ENCODE assay signal across 8 mouse cellular contexts in the genomic region with DNA sequence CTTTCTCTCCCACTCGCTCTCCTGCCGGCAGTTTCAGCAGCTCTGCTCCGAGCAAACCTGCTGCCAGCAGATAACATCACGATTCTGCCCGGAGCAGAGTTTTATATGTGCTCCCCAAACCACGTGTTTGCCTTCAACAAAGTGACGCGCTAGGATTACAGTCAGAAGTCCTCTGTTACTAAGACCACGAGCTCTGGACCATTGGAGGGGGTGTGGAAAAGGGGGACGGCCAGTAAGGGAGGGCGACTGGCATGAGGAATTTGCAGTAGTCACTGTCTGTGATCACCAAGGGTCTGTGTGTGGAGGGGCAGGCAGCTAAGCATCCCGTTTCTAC. TPM values are rescaled to one million over a fixed set of nuclear protein-coding genes. Genes with fewer than 3 reads are reported as not detected.
A peak's percentile ranks its signal among the peaks of the same experiment; 100 is the strongest.
DNase-seq lines count a peak whose midpoint lies in the region; ATAC-seq and TF ChIP-seq lines count a peak whose summit lies in the region.

TSS of gene Tgfb2 (minus strand) at position 75 of the 334 bp plus-strand sequence.

- peak; percentile 33 for ATAC-seq in limb, embryonic 14.5 days (ENCODE audit: low FRiP score, low read depth)
- peak; percentile 37 for ATAC-seq in neural tube, embryonic 13.5 days (ENCODE audit: low read depth)

- no peak for DNase-seq in cerebellum, adult 2 months
- DNase-seq in cerebellum, adult 18-20 months, result no peak
- DNase-seq in heart, postnatal 10 days, result peak in 1 of 2 experiments; percentile 56
- peak; percentile 68 for DNase-seq in limb, embryonic 14.5 days (ENCODE audit: low spot score)
- DNase-seq in c-Kit-positive CD71-positive TER-119-positive erythroid progenitor cells, embryonic 14.5 days (ENCODE audit: low spot score), result no peak

- H3K9me3 ChIP-seq in limb, embryonic 14.5 days (ENCODE audit: control insufficient read depth, low read length), result no peaks in the 10 kb centered on the region
- H3K9me3 ChIP-seq in neural tube, embryonic 13.5 days, result no peaks in the 10 kb centered on the region

- no peak for TF ChIP-seq POLR2A in cerebellum, adult 2 months (IDR thresholded peaks at IDR 0.05; ENCODE audit: borderline replicate concordance, insufficient read depth, low read length)
- peak; percentile 85 for TF ChIP-seq POLR2A in embryonic fibroblast, embryonic 13.5 days (IDR thresholded peaks at IDR 0.05; ENCODE audit: low read depth, low read length)
- TF ChIP-seq POLR2A in limb, embryonic 14.5 days (IDR thresholded peaks at IDR 0.05; ENCODE audit: borderline replicate concordance, extremely low read depth, insufficient read depth, insufficient read length), result peak; percentile 93; the same call in 1 of the 2 replicates

- H3K27me3 ChIP-seq in cerebellum, adult 2 months (ENCODE audit: control insufficient read depth, insufficient read depth, low read length), result no peaks in the 10 kb centered on the region
- no peaks in the 10 kb centered on the region for H3K27me3 ChIP-seq in C2C12 (ENCODE audit: control insufficient read depth, insufficient read depth, insufficient read length)
- no peaks in the 10 kb centered on the region for H3K27me3 ChIP-seq in limb, embryonic 14.5 days (ENCODE audit: control insufficient read depth, insufficient read depth, low read length)
- H3K27me3 ChIP-seq in neural tube, embryonic 13.5 days, result peaks cover 14% of the 10 kb centered on the region

- H3K27ac ChIP-seq in cerebellum, adult 2 months (ENCODE audit: insufficient read depth, low read length), result no peak within 1 kb of the TSS
- H3K27ac ChIP-seq in embryonic fibroblast, embryonic 13.5 days (ENCODE audit: insufficient read depth, low read length), result peak within 1 kb of the TSS; percentile 39
- peak within 1 kb of the TSS; percentile 90 for H3K27ac ChIP-seq in limb, embryonic 14.5 days (replicated peaks; ENCODE audit: low read depth, low read length)
- H3K27ac ChIP-seq in neural tube, embryonic 13.5 days (replicated peaks), result peak within 1 kb of the TSS; percentile 80

- peak within 1 kb of the TSS; percentile 86 for H3ac ChIP-seq in C2C12 (ENCODE audit: control insufficient read depth, insufficient read length, low read depth)

- peak within 1 kb of the TSS; percentile 41 for H3K4me3 ChIP-seq in cerebellum, adult 2 months (replicated peaks; ENCODE audit: insufficient read depth, low read depth, low read length)
- peak within 1 kb of the TSS; percentile 52 for H3K4me3 ChIP-seq in C2C12 (ENCODE audit: insufficient read depth, poor library complexity, severe bottlenecking)
- peak within 1 kb of the TSS; percentile 86 for H3K4me3 ChIP-seq in embryonic fibroblast, embryonic 13.5 days (ENCODE audit: insufficient read depth, low read length)
- peak within 1 kb of the TSS; percentile 75 for H3K4me3 ChIP-seq in limb, embryonic 14.5 days (replicated peaks; ENCODE audit: low read length)
- peak within 1 kb of the TSS; percentile 68 for H3K4me3 ChIP-seq in neural tube, embryonic 13.5 days

- no peaks in the 10 kb centered on the region for H3K36me3 ChIP-seq in C2C12 (ENCODE audit: control insufficient read depth, insufficient read depth)
- 0 out of 2 replicates have a peak, but pooled peaks cover 3% of the 10 kb centered on the region for H3K36me3 ChIP-seq in limb, embryonic 14.5 days (ENCODE audit: control insufficient read depth, insufficient read depth, low read length)
- H3K36me3 ChIP-seq in neural tube, embryonic 13.5 days, result no peaks in the 10 kb centered on the region

- H3K4me1 ChIP-seq in cerebellum, adult 2 months (ENCODE audit: control insufficient read depth, insufficient read depth, low read length), result peaks cover 3% of the 10 kb centered on the region; the same call in 1 of the 2 replicates
- no peaks in the 10 kb centered on the region for H3K4me1 ChIP-seq in embryonic fibroblast, embryonic 13.5 days (ENCODE audit: control insufficient read depth, insufficient read depth, low read length)
- peaks cover 19% of the 10 kb centered on the region for H3K4me1 ChIP-seq in limb, embryonic 14.5 days (ENCODE audit: control insufficient read depth, insufficient read depth, low read length)
- H3K4me1 ChIP-seq in neural tube, embryonic 13.5 days (replicated peaks), result peaks cover 39% of the 10 kb centered on the region

- intact Hi-C loops in heart, postnatal 10 days (cut with DNase I), result loop anchor here (5.0 kb wide), 1 partner anchor 299 kb away; no protein-coding TSS in a partner anchor

- H3K79me2 ChIP-seq in C2C12 (ENCODE audit: control insufficient read depth, insufficient read depth), result peaks cover 8% of the 10 kb centered on the region

- H3K4me2 ChIP-seq in limb, embryonic 14.5 days (replicated peaks; ENCODE audit: low read depth, low read length, severe bottlenecking), result peak within 1 kb of the TSS; percentile 81
- H3K4me2 ChIP-seq in neural tube, embryonic 13.5 days, result peak within 1 kb of the TSS; percentile 92

- TF ChIP-seq CTCF in cerebellum, adult 2 months (IDR thresholded peaks at IDR 0.05; ENCODE audit: borderline replicate concordance, insufficient read depth, low read depth, low read length), result no peak
- no peak for TF ChIP-seq CTCF in C2C12 (IDR thresholded peaks at IDR 0.05; ENCODE audit: control insufficient read depth, insufficient read depth, insufficient read length)
- no peak for TF ChIP-seq CTCF in embryonic fibroblast, embryonic 13.5 days (IDR thresholded peaks at IDR 0.05; ENCODE audit: borderline replicate concordance, insufficient read depth, low read length)

- H3K79me3 ChIP-seq in C2C12 (ENCODE audit: low read depth), result no peaks in the 10 kb centered on the region

- 2% methylated on average over 12 of the region's 12 CpGs for WGBS in cerebellum, adult 2 months
- 3% methylated on average over 12 of the region's 12 CpGs for WGBS in limb, embryonic 14.5 days
- WGBS in neural tube, embryonic 13.5 days, result 1% methylated on average over 12 of the region's 12 CpGs

- peak within 1 kb of the TSS; percentile 91 for H3K9ac ChIP-seq in limb, embryonic 14.5 days (ENCODE audit: low read depth, low read length, severe bottlenecking)
- H3K9ac ChIP-seq in neural tube, embryonic 13.5 days, result peak within 1 kb of the TSS; percentile 83

TF ChIP-seq in C2C12, 6 proteins besides CTCF, POLR2A, EP300 and RAD21:
- no peak for TF ChIP-seq FOSL1 (IDR thresholded peaks at IDR 0.05; ENCODE audit: insufficient read depth, low read length, poor library complexity, severe bottlenecking)
- TF ChIP-seq MYOG (IDR thresholded peaks at IDR 0.05; ENCODE audit: control insufficient read depth, extremely low read depth, insufficient read length), result no peak
- no peak for TF ChIP-seq CEBPB (IDR thresholded peaks at IDR 0.05; ENCODE audit: low read depth)
- no peak for TF ChIP-seq USF1 (IDR thresholded peaks at IDR 0.05; ENCODE audit: low read depth)
- TF ChIP-seq MYOD1 (IDR thresholded peaks at IDR 0.05; ENCODE audit: control insufficient read depth, insufficient read length, low read depth), result no peak
- TF ChIP-seq MAX (IDR thresholded peaks at IDR 0.05), result no peak

RNA-seq across cellular contexts. Expression of gene Tgfb2, which starts in this region (rescaled TPM):
- 3.8 and 4.0 TPM in 2 replicates for polyA plus RNA-seq in cerebellum, adult 2 months (2012; rRNA removed)
- polyA plus RNA-seq in C2C12 (2012; fragmentation: generic; extraction: Trizol), result 1.8 TPM
- polyA plus RNA-seq in embryonic fibroblast, embryonic 13.5 days (2011; ENCODE audit: insufficient read length, low read depth, missing spikeins), result 41.7 and 43.9 TPM in 2 replicates
- total RNA-seq in heart, postnatal 10 days (2021), result 10 to 100 TPM; 14.7 to 16.7 TPM
- polyA plus RNA-seq in limb, embryonic 14.5 days (2012; rRNA removed), result 25.3 and 26.1 TPM in 2 replicates
- polyA plus RNA-seq in limb, embryonic 14.5 days (2014; fragmentation: Nextera tagmentation; extraction: Ambion mirVana), result 73.5 and 89.7 TPM in 2 replicates
- polyA plus RNA-seq in neural tube, embryonic 13.5 days (2015; fragmentation: Nextera tagmentation; extraction: Ambion mirVana), result 24.0 and 33.0 TPM in 2 replicates
